Mouse (Mus musculus): ENCODE measurements at regions not wholly inside any gene's neighbourhood (a gene's known extent, or its start where the extent isn't known, plus 50 kb on each side); places are given as distances from the start of the nearest gene placed in this dataset.

DNA sequence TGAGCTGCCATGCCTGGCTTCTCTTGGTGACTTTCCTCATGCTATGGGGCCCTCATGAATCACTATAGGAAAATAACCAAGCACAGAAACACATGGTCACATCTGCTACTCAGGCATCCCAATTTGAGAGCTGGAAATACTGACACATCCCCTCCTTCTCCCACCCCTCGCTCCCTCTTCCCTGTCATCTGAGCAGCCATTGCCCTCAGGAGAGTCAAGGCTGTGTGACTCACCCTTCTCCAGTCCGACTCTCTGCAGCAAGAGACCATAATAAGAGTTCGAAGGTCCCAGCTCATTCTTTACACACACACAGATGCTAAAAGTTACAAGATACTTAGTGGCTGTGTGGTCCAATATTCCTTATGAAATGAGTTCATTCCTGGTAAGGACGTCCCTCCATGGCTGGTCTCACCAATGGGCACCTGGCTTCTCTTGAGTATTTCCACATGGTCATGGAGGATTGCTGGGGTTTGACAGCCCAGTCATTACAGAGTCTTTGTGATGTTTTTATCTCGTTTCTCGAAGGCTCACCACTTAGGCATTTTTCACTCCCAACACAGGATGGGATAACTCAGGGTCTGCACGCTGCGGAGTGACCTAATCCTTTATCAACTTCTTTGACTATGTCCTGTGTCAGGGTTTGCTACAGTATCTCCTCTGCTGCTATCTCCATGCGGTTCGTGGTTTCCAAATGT, 74.8 kb upstream of the Lnx1 start:
- TF ChIP-seq POLR2A (IDR thresholded peaks at IDR 0.05; ENCODE audit: control insufficient read depth, low read depth, low read length) (no peak), CTCF (IDR thresholded peaks at IDR 0.05; ENCODE audit: control insufficient read depth, insufficient read depth, insufficient replicate concordance, low read depth, low read length) (no peak)

All from testis, adult 2 months (tissue).